Mouse (Mus musculus) yolk sac, embryonic 10.5 days (tissue): ENCODE results near the gene Skint4.

ENCODE experiments used
- DNase-seq: peaks from one replicate; pipeline ENCODE4 v3.0.0-alpha.2; 2017; ENCODE audit warnings: low spot score

Skint4 gene

DNA sequence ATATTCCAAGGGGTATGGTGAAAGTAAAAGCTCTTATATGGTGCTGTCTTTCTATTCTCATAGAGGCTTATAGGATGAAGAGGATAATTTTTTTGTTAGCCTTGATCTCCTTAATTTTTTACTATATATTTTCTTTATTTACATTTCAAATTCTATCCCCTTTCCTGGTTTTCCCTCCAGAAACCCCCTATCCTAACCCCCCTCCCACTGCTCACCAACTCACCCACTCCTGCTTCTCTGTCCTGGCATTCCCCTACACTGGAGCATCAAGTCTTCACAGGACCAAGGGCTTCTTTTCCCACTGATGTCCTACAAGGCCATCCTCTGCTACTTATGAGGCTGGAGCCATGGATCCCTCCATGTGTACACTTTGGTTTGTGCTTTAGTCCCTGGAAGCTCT, at the start of gene Skint4:
TSS of gene Skint4 (plus strand) at position 301 of the 400 bp plus-strand sequence.
- no peak for DNase-seq
